Mouse (Mus musculus) lung, embryonic 15.5 days (tissue): ENCODE measurements around the gene Bmper. TPM values are rescaled to one million over a fixed set of nuclear protein-coding genes. Genes with fewer than 3 reads are reported as not detected.

Source experiments
- ATAC-seq: fragments of 200-750 bp; cut with Nextera tagmentation; 2 replicates; pipeline ENCODE4 v1.8.0; 2017; ENCODE audit warnings: moderate number of reproducible peaks, borderline replicate concordance; ENCODE audit not compliant: low FRiP score, low TSS enrichment; ENCODE audit errors: extremely low read depth
- H3K27ac ChIP-seq: fragments of 300-500 bp; sonication (generic); 2 replicates; pipeline ENCODE4 v1.5.1; 2015; ENCODE audit warnings: moderate library complexity, mild to moderate bottlenecking, inconsistent platforms
- H3K27me3 ChIP-seq: fragments of 300-500 bp; sonication (generic); 2 replicates; pipeline ENCODE4 v1.6.1; 2015; ENCODE audit warnings: inconsistent platforms
- H3K36me3 ChIP-seq: fragments of 300-500 bp; sonication (generic); 2 replicates; pipeline ENCODE4 v1.6.1; 2015; ENCODE audit warnings: inconsistent platforms
- H3K4me1 ChIP-seq: fragments of 300-500 bp; sonication (generic); 2 replicates; pipeline ENCODE4 v1.6.1; 2015; ENCODE audit warnings: inconsistent platforms
- H3K4me2 ChIP-seq: fragments of 300-500 bp; sonication (generic); 2 replicates; pipeline ENCODE4 v1.6.1; 2015; ENCODE audit warnings: inconsistent platforms, mild to moderate bottlenecking, moderate library complexity
- H3K4me3 ChIP-seq: fragments of 300-500 bp; sonication (generic); 2 replicates; pipeline ENCODE4 v1.5.1; 2015; ENCODE audit warnings: mild to moderate bottlenecking, inconsistent platforms
- H3K9ac ChIP-seq: fragments of 300-500 bp; sonication (generic); 2 replicates; pipeline ENCODE4 v1.6.1; 2015; ENCODE audit warnings: inconsistent platforms
- H3K9me3 ChIP-seq: fragments of 300-500 bp; sonication (generic); 2 replicates; pipeline ENCODE4 v1.6.1; 2016; ENCODE audit warnings: inconsistent platforms
- WGBS: fragments of 180-500 bp; shearing (Covaris S2); methylation state at CpG from one replicate; pipeline ENCODE4 v1.1.7; 2015; 5-methylcytosine and 5-hydroxymethylcytosine counted together
- polyA plus RNA-seq: library from polyadenylated mRNA; unstranded; fragments of >200 nt; fragmentation: Nextera tagmentation; extraction: Ambion mirVana; gene quantifications from 2 replicates; pipeline ENCODE4 v1.2.1, GENCODE M21; 2015

The Bmper gene
- polyA plus RNA-seq, 1 experiment from 2014 or later: 26.5 TPM

- H3K27me3 ChIP-seq: no peaks in the 10 kb centered on the region
- H3K27ac ChIP-seq: no peak overlapping the region
- H3K9me3 ChIP-seq: no peaks in the 10 kb centered on the region
- no peak overlapping the region for H3K4me3 ChIP-seq
- no peaks in the 10 kb centered on the region for H3K4me1 ChIP-seq
- no peak overlapping the region for H3K4me2 ChIP-seq
- 81% methylated on average over 3 of the region's 3 CpGs for WGBS
- no peak for ATAC-seq
- no peak overlapping the region for H3K9ac ChIP-seq
- H3K36me3 ChIP-seq: no peaks in the 10 kb centered on the region
Measured at GRCm38 (mm10) chr9:23310953-23311352, 88.1 kb downstream of the Bmper start.

GRCm38 (mm10) chr9:23311956-23312355 is 89.1 kb downstream of the Bmper start:
- H3K27ac ChIP-seq: no peak overlapping the region
- H3K27me3 ChIP-seq: no peaks in the 10 kb centered on the region
- ATAC-seq: no peak
- H3K4me1 ChIP-seq: no peaks in the 10 kb centered on the region
- H3K4me3 ChIP-seq: no peak overlapping the region
- H3K4me2 ChIP-seq: no peak overlapping the region
- H3K36me3 ChIP-seq: no peaks in the 10 kb centered on the region
- H3K9me3 ChIP-seq: no peaks in the 10 kb centered on the region
- H3K9ac ChIP-seq: no peak overlapping the region

GRCm38 (mm10) chr9:23312877-23313276 is 90.0 kb downstream of the Bmper start:
- Histone ChIP-seq H3K36me3 (no peaks in the 10 kb centered on the region), H3K27ac (no peak overlapping the region), H3K4me2 (no peak overlapping the region), H3K4me3 (no peak overlapping the region), H3K4me1 (no peaks in the 10 kb centered on the region), H3K27me3 (no peaks in the 10 kb centered on the region), H3K9ac (no peak overlapping the region), H3K9me3 (no peaks in the 10 kb centered on the region)
- no peak for ATAC-seq
- WGBS: 73% methylated on average over 2 of the region's 2 CpGs

DNA sequence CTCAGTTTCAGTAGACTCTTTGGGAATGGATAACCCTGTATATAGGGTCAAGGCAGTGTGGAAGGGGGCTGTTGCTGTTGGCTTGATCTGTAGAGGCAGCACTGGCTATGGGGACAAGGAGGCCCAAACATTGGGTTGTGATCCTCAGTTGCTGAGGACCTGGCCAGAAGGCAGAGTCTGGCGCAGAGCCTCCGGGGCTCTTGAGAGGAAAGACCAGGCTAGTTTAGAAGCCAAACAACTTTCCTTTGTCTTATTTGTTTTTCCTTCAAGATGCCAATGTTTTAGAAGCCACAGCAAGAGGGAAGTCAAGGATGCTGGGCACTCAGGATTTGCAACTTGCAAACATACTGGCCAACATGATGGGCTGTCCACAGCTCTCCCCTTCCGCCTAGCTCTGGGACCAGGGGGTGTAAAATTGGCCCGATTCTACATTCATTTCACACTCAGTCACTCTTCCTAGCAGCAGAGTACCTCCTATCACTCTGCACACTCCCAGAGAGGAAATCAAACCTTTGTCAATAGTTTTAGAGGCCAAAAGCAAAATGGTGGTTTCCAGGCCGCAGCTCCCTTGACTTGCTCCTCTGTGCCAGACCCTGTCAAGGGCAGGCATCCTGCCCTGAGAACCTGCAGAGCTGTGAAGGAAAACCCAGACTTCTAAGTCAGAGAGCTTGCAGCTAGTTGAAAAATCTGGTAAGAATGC is 92.9 kb downstream of the Bmper start:
- Histone ChIP-seq H3K4me3 (no peak overlapping the region), H3K4me1 (no peaks in the 10 kb centered on the region), H3K27ac (no peak overlapping the region), H3K27me3 (no peaks in the 10 kb centered on the region), H3K9ac (no peak overlapping the region), H3K9me3 (no peaks in the 10 kb centered on the region), H3K36me3 (no peaks in the 10 kb centered on the region), H3K4me2 (no peak overlapping the region)
- no peak for ATAC-seq
- WGBS: 96% methylated on average over 5 of the region's 5 CpGs

GRCm38 (mm10) chr9:23327830-23328229 is 105.0 kb downstream of the Bmper start:
- no peaks in the 10 kb centered on the region for H3K9me3 ChIP-seq
- no peak overlapping the region for H3K4me3 ChIP-seq
- no peak overlapping the region for H3K4me2 ChIP-seq
- H3K36me3 ChIP-seq: no peaks in the 10 kb centered on the region
- no peak for ATAC-seq
- H3K9ac ChIP-seq: no peak overlapping the region
- H3K27me3 ChIP-seq: no peaks in the 10 kb centered on the region
- H3K4me1 ChIP-seq: no peaks in the 10 kb centered on the region
- 83% methylated on average over 3 of the region's 3 CpGs for WGBS
- H3K27ac ChIP-seq: no peak overlapping the region

- H3K4me2 ChIP-seq: no peak overlapping the region
- no peak overlapping the region for H3K27ac ChIP-seq
- H3K27me3 ChIP-seq: no peaks in the 10 kb centered on the region
- H3K4me3 ChIP-seq: no peak overlapping the region
- ATAC-seq: peak; percentile 78
- no peak overlapping the region for H3K9ac ChIP-seq
- H3K9me3 ChIP-seq: no peaks in the 10 kb centered on the region
- no peaks in the 10 kb centered on the region for H3K4me1 ChIP-seq
- H3K36me3 ChIP-seq: no peaks in the 10 kb centered on the region
- 42% methylated on average over 3 of the region's 3 CpGs for WGBS
Measured at GRCm38 (mm10) chr9:23333041-23333622, 110.3 kb downstream of the Bmper start.

GRCm38 (mm10) chr9:23340551-23340950 is 117.7 kb downstream of the Bmper start:
- H3K9me3 ChIP-seq: no peaks in the 10 kb centered on the region
- peaks cover 17% of the 10 kb centered on the region for H3K4me1 ChIP-seq
- no peak overlapping the region for H3K9ac ChIP-seq
- no peaks in the 10 kb centered on the region for H3K27me3 ChIP-seq
- H3K27ac ChIP-seq: no peak overlapping the region
- no peaks in the 10 kb centered on the region for H3K36me3 ChIP-seq
- H3K4me2 ChIP-seq: no peak overlapping the region
- ATAC-seq: no peak
- no peak overlapping the region for H3K4me3 ChIP-seq

DNA sequence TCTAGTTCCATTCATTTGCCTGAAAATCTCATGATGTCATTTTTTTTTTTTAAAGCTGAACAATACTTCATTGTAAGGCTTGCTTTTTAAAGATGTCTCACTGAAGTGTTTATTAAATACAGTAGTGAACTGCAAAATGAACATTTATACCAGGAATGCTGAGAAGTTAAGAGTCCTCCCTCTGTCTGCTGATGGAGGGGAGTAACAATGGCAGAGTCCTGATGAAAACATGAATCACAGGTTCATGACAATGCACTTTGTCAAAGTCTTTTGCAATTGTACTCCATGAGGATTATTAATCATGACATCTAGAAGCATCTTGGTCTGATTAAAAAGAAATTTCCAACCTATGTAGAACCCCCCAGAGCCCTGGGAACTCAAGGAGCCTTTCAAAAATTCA is 118.4 kb downstream of the Bmper start:
- no peaks in the 10 kb centered on the region for H3K36me3 ChIP-seq
- H3K4me2 ChIP-seq: no peak overlapping the region
- no peak overlapping the region for H3K27ac ChIP-seq
- no peak overlapping the region for H3K4me3 ChIP-seq
- no peaks in the 10 kb centered on the region for H3K27me3 ChIP-seq
- H3K9me3 ChIP-seq: no peaks in the 10 kb centered on the region
- no peak for ATAC-seq
- no peak overlapping the region for H3K9ac ChIP-seq
- peaks cover 20% of the 10 kb centered on the region for H3K4me1 ChIP-seq

DNA sequence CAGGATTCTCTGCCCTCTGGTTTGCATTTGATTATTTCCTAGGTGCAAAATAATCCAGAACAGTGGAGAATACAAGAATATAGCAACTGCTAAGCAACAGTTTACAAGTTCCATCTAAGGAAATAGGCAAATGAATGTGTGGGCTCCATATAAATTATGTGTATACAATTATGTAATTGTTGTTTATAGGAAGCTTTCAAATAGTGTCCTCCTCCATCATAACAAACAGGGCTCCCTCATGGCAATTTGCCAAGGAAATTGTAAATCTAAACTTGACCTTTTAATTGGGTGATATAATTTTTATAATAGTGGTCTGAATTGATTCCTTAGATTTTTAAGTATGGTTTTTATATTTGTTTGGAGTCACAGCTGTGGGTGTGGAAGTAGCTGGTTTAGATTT is 121.5 kb downstream of the Bmper start:
- Histone ChIP-seq H3K9me3 (no peaks in the 10 kb centered on the region), H3K4me3 (no peak overlapping the region), H3K27me3 (no peaks in the 10 kb centered on the region), H3K4me1 (peaks cover 22% of the 10 kb centered on the region), H3K27ac (peak overlapping the region; percentile 64), H3K9ac (no peak overlapping the region), H3K36me3 (no peaks in the 10 kb centered on the region), H3K4me2 (no peak overlapping the region; the same call in 1 of the 2 replicates)
- peak; percentile 62; the same call in 1 of the 2 replicates for ATAC-seq

DNA sequence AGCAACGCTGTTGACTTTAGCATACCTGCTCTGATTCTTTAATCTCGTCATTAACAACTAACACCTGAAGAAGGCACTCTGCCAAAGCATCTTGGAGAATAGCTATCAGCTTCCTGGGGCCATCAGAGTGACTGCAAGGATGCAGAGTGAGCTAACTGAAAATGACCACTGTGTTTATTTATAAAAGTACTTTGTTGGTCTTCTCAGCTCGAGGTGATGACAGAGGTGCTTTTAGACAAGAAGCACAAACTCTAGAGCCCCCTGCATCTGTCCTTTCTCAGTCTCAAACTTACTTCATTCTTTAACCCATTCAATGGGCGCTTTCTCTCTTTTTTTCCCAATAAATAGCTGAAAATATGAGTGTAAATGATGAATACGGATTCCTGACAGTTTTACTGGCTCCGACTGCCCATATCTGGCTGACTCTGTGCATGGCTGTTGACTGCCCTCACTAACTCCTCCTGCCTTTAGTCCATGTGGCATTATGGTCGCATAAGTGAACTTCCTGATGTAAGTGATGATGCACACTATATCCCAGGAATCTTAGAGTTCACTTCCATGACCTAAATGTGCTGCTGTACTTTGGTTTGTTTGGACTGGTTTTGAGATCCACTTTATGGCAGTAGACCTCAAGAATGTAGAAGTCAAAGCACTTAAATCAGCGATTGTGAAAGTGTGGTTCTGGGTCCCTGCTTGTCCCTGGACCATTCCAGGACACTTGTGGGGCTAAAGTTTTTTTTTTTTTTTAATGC is 122.4 kb downstream of the Bmper start:
- peak; percentile 61 for ATAC-seq
- Histone ChIP-seq H3K36me3 (no peaks in the 10 kb centered on the region), H3K4me1 (peaks cover 23% of the 10 kb centered on the region), H3K27ac (peak overlapping the region; percentile 64), H3K4me2 (no peak overlapping the region), H3K9ac (no peak overlapping the region), H3K27me3 (no peaks in the 10 kb centered on the region), H3K4me3 (no peak overlapping the region), H3K9me3 (no peaks in the 10 kb centered on the region)
- WGBS: 17% methylated on average over 8 of the region's 8 CpGs

- peak; percentile 77; the same call in 1 of the 2 replicates for ATAC-seq
- Histone ChIP-seq H3K27me3 (no peaks in the 10 kb centered on the region), H3K4me2 (no peak overlapping the region), H3K27ac (no peak overlapping the region), H3K4me1 (peaks cover 17% of the 10 kb centered on the region), H3K4me3 (no peak overlapping the region), H3K9ac (no peak overlapping the region), H3K36me3 (no peaks in the 10 kb centered on the region), H3K9me3 (no peaks in the 10 kb centered on the region)
- 40% methylated on average over 5 of the region's 5 CpGs for WGBS
Measured at GRCm38 (mm10) chr9:23349603-23350002, 126.7 kb downstream of the Bmper start.

DNA sequence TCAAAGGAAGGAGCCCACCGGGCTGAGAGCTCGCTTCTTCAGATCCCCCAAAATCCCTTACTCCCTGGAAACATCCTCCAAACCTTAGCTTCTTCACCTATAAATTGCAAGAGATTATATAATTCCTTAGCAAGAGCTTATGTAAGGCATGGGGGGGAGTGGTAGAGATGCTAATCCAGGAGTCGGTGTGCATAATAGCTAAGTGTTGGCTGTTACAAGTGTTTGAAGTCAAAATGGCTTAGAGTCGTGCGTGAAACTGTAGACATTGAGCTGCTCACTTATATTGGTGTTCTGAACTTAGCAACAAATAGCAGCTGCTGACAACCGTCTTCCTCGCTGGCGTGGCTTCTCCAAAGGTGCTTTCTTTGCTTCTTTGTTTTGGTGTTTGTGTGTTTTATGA is 128.5 kb downstream of the Bmper start:
- H3K4me1 ChIP-seq: peaks cover 6% of the 10 kb centered on the region
- no peak overlapping the region for H3K9ac ChIP-seq
- H3K9me3 ChIP-seq: no peaks in the 10 kb centered on the region
- no peak overlapping the region for H3K4me3 ChIP-seq
- H3K4me2 ChIP-seq: no peak overlapping the region
- WGBS: 90% methylated on average over 8 of the region's 8 CpGs
- no peaks in the 10 kb centered on the region for H3K36me3 ChIP-seq
- H3K27ac ChIP-seq: no peak overlapping the region
- no peak for ATAC-seq
- no peaks in the 10 kb centered on the region for H3K27me3 ChIP-seq
